Mouse (Mus musculus) large intestine, adult 2 months (tissue): ENCODE measurements at regions not wholly inside any gene's neighbourhood (a gene's known extent, or its start where the extent isn't known, plus 50 kb on each side); places are given as distances from the start of the nearest gene placed in this dataset.

ENCODE experiments used
- DNase-seq: peaks from one replicate; pipeline ENCODE4 v3.0.0-alpha.2; 2012; ENCODE audit warnings: low read depth, low spot score
- WGBS: fragments of 180-500 bp; shearing (Covaris S2); methylation state at CpG from one replicate; pipeline ENCODE4 v1.1.7; 2018; 5-methylcytosine and 5-hydroxymethylcytosine counted together

DNA sequence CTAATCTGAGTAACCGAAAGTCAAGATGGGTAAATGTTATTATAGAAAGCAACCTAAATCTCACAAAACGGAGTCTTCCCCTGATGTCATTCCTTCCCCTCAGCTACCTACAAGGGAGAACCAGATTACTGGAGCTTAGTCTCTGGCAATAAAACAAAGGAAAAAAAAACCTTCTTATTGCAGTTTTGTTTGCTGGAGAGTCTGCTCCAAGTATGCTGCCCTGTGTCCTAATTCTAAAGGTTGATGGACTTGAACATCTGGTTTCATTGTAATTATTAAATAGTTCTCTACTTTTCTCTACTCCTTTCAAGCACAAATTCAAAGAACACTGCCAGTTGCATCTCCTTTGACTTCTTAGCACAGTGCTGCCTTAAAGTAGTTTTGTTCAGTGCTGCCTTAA, 209.4 kb upstream of the Prmt6 start:
- DNase-seq = no peak
- 32% methylated on average over 2 of the region's 2 CpGs for WGBS

DNA sequence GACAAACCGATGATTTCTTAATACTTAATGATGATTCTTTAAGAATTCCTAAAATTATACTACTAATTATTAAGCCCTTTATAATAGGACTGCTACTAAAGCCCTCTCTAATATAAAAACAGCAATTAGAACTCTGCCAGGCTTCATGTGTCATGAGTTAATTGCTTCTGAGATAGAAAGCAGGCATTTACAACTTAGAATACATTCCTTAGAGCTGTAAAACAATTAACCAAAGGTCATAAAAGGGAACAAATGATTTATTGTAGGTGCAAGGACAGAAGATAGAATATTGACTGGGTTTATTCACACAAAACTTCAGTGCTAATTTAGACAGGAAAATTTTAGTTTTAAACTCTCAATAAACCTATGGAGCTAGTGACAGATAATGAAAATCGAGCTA, 208.1 kb upstream of the Prmt6 start:
- DNase-seq = peak; percentile 25
- 16% methylated on average over 2 of the region's 2 CpGs for WGBS

DNA sequence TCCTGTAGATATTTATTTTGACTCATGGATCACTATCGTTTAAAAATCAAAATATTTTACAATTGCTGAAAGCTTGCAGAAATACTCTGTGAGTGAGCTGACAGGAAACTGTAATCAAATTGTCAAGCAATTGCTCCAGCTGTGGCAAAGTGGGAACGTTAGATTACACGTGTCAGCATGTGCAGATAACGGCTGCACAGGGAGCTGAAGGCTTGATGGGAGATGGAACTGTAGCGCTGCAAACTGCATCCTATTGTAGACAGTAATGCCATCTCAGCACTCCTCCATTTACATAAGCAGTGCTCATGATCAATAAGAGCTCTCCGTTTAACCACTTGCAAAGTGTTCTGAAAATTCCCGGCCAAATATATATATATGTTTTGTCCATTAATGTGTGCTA, 201.7 kb upstream of the Prmt6 start:
- no peak for DNase-seq
- 71% methylated on average over 7 of the region's 7 CpGs for WGBS
